Mouse (Mus musculus) liver, postnatal 0 days (tissue): ENCODE measurements at regions not wholly inside any gene's neighbourhood (a gene's known extent, or its start where the extent isn't known, plus 50 kb on each side); places are given as distances from the start of the nearest gene placed in this dataset.
A peak's percentile ranks its signal among the peaks of the same experiment; 100 is the strongest.

Experiments used
- ATAC-seq: fragments of 200-750 bp; cut with Nextera tagmentation; 2 replicates; pipeline ENCODE4 v1.8.0; 2017; ENCODE audit warnings: mild to moderate bottlenecking, moderate library complexity
- DNase-seq: peaks from one replicate; pipeline ENCODE4 v3.0.0-alpha.2; 2016
- H3K27ac ChIP-seq: fragments of 300-500 bp; sonication (generic); 2 replicates; pipeline ENCODE4 v1.5.1; 2014; ENCODE audit warnings: antibody characterized with exemption, moderate library complexity, mild to moderate bottlenecking, low read depth
- H3K27me3 ChIP-seq: fragments of 300-500 bp; sonication (generic); 2 replicates; pipeline ENCODE4 v1.6.1; 2014; ENCODE audit warnings: low read length, control low read depth, mixed read lengths; ENCODE audit not compliant: insufficient read depth
- H3K36me3 ChIP-seq: fragments of 300-500 bp; sonication (generic); replicated peaks from 2 replicates; pipeline ENCODE4 v1.6.1; 2014; ENCODE audit warnings: mild to moderate bottlenecking, control low read depth, low read length, moderate library complexity, mixed read lengths; ENCODE audit not compliant: insufficient read depth
- H3K4me1 ChIP-seq: fragments of 300-500 bp; sonication (generic); 2 replicates; pipeline ENCODE4 v1.6.1; 2014; ENCODE audit warnings: antibody characterized with exemption, mild to moderate bottlenecking, control low read depth; ENCODE audit not compliant: insufficient read depth
- H3K4me2 ChIP-seq: fragments of 300-500 bp; sonication (generic); 2 replicates; pipeline ENCODE4 v1.6.1; 2014; ENCODE audit warnings: low read depth, mild to moderate bottlenecking, low read length, moderate library complexity, mixed read lengths
- H3K4me3 ChIP-seq: fragments of 300-500 bp; sonication (generic); 2 replicates; pipeline ENCODE4 v1.5.1; 2014; ENCODE audit warnings: low read depth, low read length
- H3K9ac ChIP-seq: fragments of 300-500 bp; sonication (generic); replicated peaks from 2 replicates; pipeline ENCODE4 v1.6.1; 2014; ENCODE audit warnings: mild to moderate bottlenecking, moderate library complexity
- H3K9me3 ChIP-seq: fragments of 300-500 bp; sonication (generic); 2 replicates; pipeline ENCODE4 v1.6.1; 2016; ENCODE audit warnings: mild to moderate bottlenecking, control low read depth, low read length, mixed read lengths
- CTCF ChIP-seq: sonication (generic); IDR thresholded peaks from 2 replicates; pipeline ENCODE4 v1.5.1; 2016; ENCODE audit warnings: antibody characterized with exemption, low read depth
- EP300 ChIP-seq: IDR thresholded peaks from 2 replicates; pipeline ENCODE4 v1.6.1; 2016; ENCODE audit warnings: antibody characterized with exemption, low read depth, mild to moderate bottlenecking
- WGBS: fragments of 180-500 bp; shearing (Covaris S2); extraction: QIAGEN DNeasy Blood & Tissue Kit; methylation state at CpG from one replicate; pipeline ENCODE4 v1.1.7; 2014; ENCODE audit not compliant: insufficient replicate concordance; 5-methylcytosine and 5-hydroxymethylcytosine counted together

GRCm38 (mm10) chr1:60665329-60665728 lies 51.3 kb upstream of the Cd28 start:
- H3K4me2 ChIP-seq = no peak overlapping the region
- WGBS = 71% methylated on average over 5 of the region's 5 CpGs
- TF ChIP-seq EP300 (no peak), CTCF (no peak)

DNA sequence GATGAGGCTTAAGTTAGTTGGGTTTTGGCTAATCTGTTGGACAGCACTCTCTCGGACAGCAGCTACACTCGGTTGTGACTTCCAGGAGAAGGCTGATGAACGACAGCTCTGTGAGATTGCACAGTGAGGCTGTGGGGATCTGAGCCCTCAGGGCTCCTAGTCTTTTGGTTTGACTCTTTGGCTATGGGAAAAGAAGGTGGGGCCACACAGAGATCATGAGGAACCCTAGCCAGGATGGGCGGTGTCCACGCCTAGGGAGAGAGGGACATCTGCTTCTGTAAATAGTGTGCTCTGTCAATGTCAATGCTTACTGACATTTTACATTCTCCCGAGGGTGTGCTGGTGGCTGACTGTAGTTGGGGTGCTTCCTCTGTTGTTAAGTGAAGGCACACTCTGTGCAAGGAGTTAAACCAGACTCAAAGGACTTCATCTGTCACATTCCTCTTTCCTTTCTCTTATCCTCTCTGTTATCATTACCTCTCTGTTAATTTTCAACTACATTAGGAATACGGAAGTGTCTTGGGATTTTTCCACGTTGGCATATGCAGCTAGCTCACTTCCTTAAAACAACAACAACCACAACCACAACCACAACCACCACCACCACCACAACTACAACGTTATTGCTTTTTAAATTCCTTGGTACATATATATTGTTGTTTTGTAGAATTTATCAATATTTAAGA lies 54.2 kb upstream of the Cd28 start:
- peak; percentile 75 for ATAC-seq
- peak; percentile 39 for DNase-seq
- no peak overlapping the region for H3K9ac ChIP-seq
- H3K27me3 ChIP-seq = no peaks in the 10 kb centered on the region
- no peaks in the 10 kb centered on the region for H3K36me3 ChIP-seq
- peaks cover 17% of the 10 kb centered on the region for H3K4me1 ChIP-seq
- no peaks in the 10 kb centered on the region for H3K9me3 ChIP-seq
- no peak overlapping the region for H3K4me3 ChIP-seq
- peak overlapping the region; percentile 45 for H3K4me2 ChIP-seq
- WGBS = 26% methylated on average over 9 of the region's 9 CpGs
- TF ChIP-seq CTCF = no peak
- TF ChIP-seq EP300 = no peak
- H3K27ac ChIP-seq = peak overlapping the region; percentile 60

More at GRCm38 (mm10) chr1:60665329-60665728, 51.3 kb upstream of the Cd28 start:
- no peak for DNase-seq
- ATAC-seq = no peak
- Histone ChIP-seq H3K4me1 (peaks cover 9% of the 10 kb centered on the region; the same call in 1 of the 2 replicates), H3K9ac (no peak overlapping the region), H3K4me3 (no peak overlapping the region), H3K27me3 (no peaks in the 10 kb centered on the region), H3K9me3 (no peaks in the 10 kb centered on the region), H3K27ac (no peak overlapping the region), H3K36me3 (no peaks in the 10 kb centered on the region)

DNA sequence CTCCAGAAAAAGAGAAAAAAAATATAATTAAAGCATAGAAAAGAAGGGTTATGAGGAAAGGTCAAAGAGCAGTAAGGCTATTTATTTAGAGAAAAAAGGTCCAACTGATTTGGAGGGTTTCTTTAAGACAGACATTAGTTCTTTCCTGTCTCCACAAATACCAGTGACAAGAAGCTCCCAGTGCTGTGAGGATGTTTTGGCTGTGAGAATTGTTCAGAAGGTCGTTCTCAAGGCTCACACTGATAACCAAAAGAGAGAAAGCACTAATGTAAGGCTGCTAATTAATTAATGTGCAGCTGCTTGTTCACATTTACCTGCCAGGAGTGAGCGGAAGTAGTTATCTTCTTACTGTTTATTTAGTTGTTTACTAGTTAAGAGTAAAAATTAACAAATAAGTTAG lies 54.7 kb upstream of the Cd28 start:
- no peak overlapping the region for H3K9ac ChIP-seq
- peaks cover 23% of the 10 kb centered on the region for H3K4me1 ChIP-seq
- H3K4me3 ChIP-seq = no peak overlapping the region
- no peak for DNase-seq
- H3K36me3 ChIP-seq = no peaks in the 10 kb centered on the region
- TF ChIP-seq EP300 (no peak), CTCF (no peak)
- no peak for ATAC-seq
- no peaks in the 10 kb centered on the region for H3K27me3 ChIP-seq
- H3K27ac ChIP-seq = peak overlapping the region; percentile 60
- H3K4me2 ChIP-seq = peak overlapping the region; percentile 45; the same call in 1 of the 2 replicates
- 53% methylated on average over 2 of the region's 2 CpGs for WGBS
- no peaks in the 10 kb centered on the region for H3K9me3 ChIP-seq

- H3K4me1 ChIP-seq = peaks cover 23% of the 10 kb centered on the region
- H3K27me3 ChIP-seq = no peaks in the 10 kb centered on the region
- H3K4me3 ChIP-seq = no peak overlapping the region
- no peak overlapping the region for H3K4me2 ChIP-seq
- no peak overlapping the region for H3K9ac ChIP-seq
- TF ChIP-seq EP300 (peak; percentile 24; the same call in 1 of the 2 replicates), CTCF (no peak)
- H3K27ac ChIP-seq = peak overlapping the region; percentile 64
- H3K36me3 ChIP-seq = no peaks in the 10 kb centered on the region
- ATAC-seq (peak; percentile 63), DNase-seq (no peak)
- WGBS = 61% methylated on average over 1 of the region's 1 CpGs
- H3K9me3 ChIP-seq = no peaks in the 10 kb centered on the region
Observed at GRCm38 (mm10) chr1:60659604-60660003, 57.0 kb upstream of the Cd28 start.

DNA sequence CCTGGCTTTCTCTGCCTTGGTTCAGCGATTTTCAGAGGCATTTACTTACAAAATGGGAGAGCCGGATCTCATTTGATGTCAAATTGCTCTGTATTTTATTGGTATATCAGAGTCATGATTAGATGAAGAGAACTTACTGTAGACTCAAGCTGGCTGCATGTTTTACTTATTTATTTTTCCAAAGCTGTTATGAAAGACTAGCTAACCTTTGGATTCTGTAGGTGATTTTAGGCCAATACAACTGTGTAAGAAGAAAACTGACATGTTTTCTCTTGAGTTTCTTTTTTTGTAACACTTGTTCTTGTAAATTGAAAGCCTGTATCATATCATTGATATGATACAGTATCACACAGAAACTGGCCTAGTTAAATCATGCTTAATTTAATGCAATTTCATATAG lies 57.6 kb upstream of the Cd28 start:
- H3K4me3 ChIP-seq = no peak overlapping the region
- no peak for DNase-seq
- H3K4me2 ChIP-seq = no peak overlapping the region
- 73% methylated on average over 2 of the region's 2 CpGs for WGBS
- H3K36me3 ChIP-seq = no peaks in the 10 kb centered on the region
- H3K9ac ChIP-seq = no peak overlapping the region
- peaks cover 23% of the 10 kb centered on the region for H3K4me1 ChIP-seq
- no peaks in the 10 kb centered on the region for H3K9me3 ChIP-seq
- ATAC-seq = no peak
- no peaks in the 10 kb centered on the region for H3K27me3 ChIP-seq
- H3K27ac ChIP-seq = peak overlapping the region; percentile 64
- TF ChIP-seq EP300 = no peak
- TF ChIP-seq CTCF = no peak

- H3K4me1 ChIP-seq = peaks cover 23% of the 10 kb centered on the region
- ATAC-seq (no peak; the same call in 1 of the 2 replicates), DNase-seq (no peak)
- no peak overlapping the region for H3K9ac ChIP-seq
- 52% methylated on average over 4 of the region's 4 CpGs for WGBS
- no peak overlapping the region for H3K4me3 ChIP-seq
- H3K36me3 ChIP-seq = no peaks in the 10 kb centered on the region
- H3K27me3 ChIP-seq = no peaks in the 10 kb centered on the region
- H3K27ac ChIP-seq = 0 out of 2 replicates have a peak overlapping the region, but pooled peaks have one; percentile 64
- no peak overlapping the region for H3K4me2 ChIP-seq
- H3K9me3 ChIP-seq = no peaks in the 10 kb centered on the region
- TF ChIP-seq EP300 (no peak), CTCF (no peak)
Observed at GRCm38 (mm10) chr1:60658383-60658782, 58.2 kb upstream of the Cd28 start.
